Mouse (Mus musculus) hindbrain, embryonic 11.5 days (tissue): Measurements from ENCODE around the gene Gm44503. TPM values are rescaled to one million over a fixed set of nuclear protein-coding genes. Genes with fewer than 3 reads are reported as not detected.

Experiments
- ATAC-seq: fragments of 200-750 bp; cut with Nextera tagmentation; 2 replicates; pipeline ENCODE4 v1.8.0; 2017; ENCODE audit warnings: mild to moderate bottlenecking, moderate TSS enrichment, moderate library complexity; ENCODE audit not compliant: low FRiP score
- DNase-seq: peaks from one replicate; pipeline ENCODE4 v3.0.0-alpha.2; 2015; ENCODE audit warnings: low spot score
- H3K27ac ChIP-seq: fragments of 300-500 bp; sonication (generic); 2 replicates; pipeline ENCODE4 v1.5.1; 2014; ENCODE audit warnings: mild to moderate bottlenecking, low read depth, low read length
- H3K27me3 ChIP-seq: fragments of 300-500 bp; sonication (generic); 2 replicates; pipeline ENCODE4 v1.6.1; 2014; ENCODE audit warnings: mild to moderate bottlenecking, low read length, moderate library complexity, mixed read lengths; ENCODE audit not compliant: control insufficient read depth, insufficient read depth
- H3K36me3 ChIP-seq: fragments of 300-500 bp; sonication (generic); 2 replicates; pipeline ENCODE4 v1.6.1; 2014; ENCODE audit warnings: mild to moderate bottlenecking, low read length, moderate library complexity, mixed read lengths; ENCODE audit not compliant: control insufficient read depth, insufficient read depth
- H3K4me1 ChIP-seq: fragments of 300-500 bp; sonication (generic); replicated peaks from 2 replicates; pipeline ENCODE4 v1.6.1; 2014; ENCODE audit warnings: low read length, mixed read lengths; ENCODE audit not compliant: control insufficient read depth, insufficient read depth
- H3K4me2 ChIP-seq: fragments of 300-500 bp; sonication (generic); replicated peaks from 2 replicates; pipeline ENCODE4 v1.6.1; 2014; ENCODE audit warnings: mild to moderate bottlenecking, low read depth, low read length
- H3K4me3 ChIP-seq: fragments of 300-500 bp; sonication (generic); 2 replicates; pipeline ENCODE4 v1.5.1; 2014; ENCODE audit warnings: low read depth, low read length
- H3K9ac ChIP-seq: fragments of 300-500 bp; sonication (generic); 2 replicates; pipeline ENCODE4 v1.6.1; 2014; ENCODE audit warnings: low read depth, low read length
- H3K9me3 ChIP-seq: fragments of 300-500 bp; sonication (generic); 2 replicates; pipeline ENCODE4 v1.6.1; 2016; ENCODE audit warnings: low read length; ENCODE audit not compliant: control insufficient read depth
- WGBS: fragments of 180-500 bp; shearing (Covaris S2); extraction: QIAGEN DNeasy Blood & Tissue Kit; methylation state at CpG from one replicate; pipeline ENCODE4 v1.1.7; 2014; 5-methylcytosine and 5-hydroxymethylcytosine counted together
- polyA plus RNA-seq: library from polyadenylated mRNA; unstranded; fragments of >200 nt; fragmentation: Nextera tagmentation; extraction: Ambion mirVana; gene quantifications from 2 replicates; pipeline ENCODE4 v1.2.1, GENCODE M21; 2014

Gene Gm44503
- polyA plus RNA-seq, 1 experiment from 2014 or later: 0.37 TPM

DNA sequence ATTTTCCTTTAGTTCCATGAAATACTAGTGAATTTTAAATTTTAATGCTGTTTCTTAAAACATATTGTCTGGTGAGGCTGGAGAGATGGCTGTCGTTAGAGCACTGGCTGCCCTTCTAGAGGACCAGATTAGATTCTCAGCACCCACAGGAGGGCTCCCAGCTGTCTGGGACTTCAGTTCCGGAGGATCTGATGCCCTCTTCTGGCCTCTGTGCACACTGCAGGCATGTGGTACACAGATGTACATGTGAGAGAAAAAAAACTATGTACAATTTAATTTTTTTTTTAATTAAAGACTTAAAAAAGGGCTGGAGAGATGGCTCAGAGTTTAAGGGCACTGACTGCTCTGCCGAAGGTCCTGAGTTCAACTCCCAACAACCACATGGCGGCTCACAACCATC lies 23.3 kb upstream of the Gm44503 start:
- H3K9ac ChIP-seq: no peak overlapping the region
- H3K27ac ChIP-seq: no peak overlapping the region
- no peak for ATAC-seq
- 89% methylated on average over 4 of the region's 4 CpGs for WGBS
- H3K4me3 ChIP-seq: no peak overlapping the region
- H3K4me1 ChIP-seq: no peaks in the 10 kb centered on the region
- H3K36me3 ChIP-seq: 0 out of 2 replicates have a peak, but pooled peaks cover 3% of the 10 kb centered on the region
- H3K4me2 ChIP-seq: no peak overlapping the region
- H3K27me3 ChIP-seq: no peaks in the 10 kb centered on the region
- no peaks in the 10 kb centered on the region for H3K9me3 ChIP-seq
- DNase-seq: no peak

DNA sequence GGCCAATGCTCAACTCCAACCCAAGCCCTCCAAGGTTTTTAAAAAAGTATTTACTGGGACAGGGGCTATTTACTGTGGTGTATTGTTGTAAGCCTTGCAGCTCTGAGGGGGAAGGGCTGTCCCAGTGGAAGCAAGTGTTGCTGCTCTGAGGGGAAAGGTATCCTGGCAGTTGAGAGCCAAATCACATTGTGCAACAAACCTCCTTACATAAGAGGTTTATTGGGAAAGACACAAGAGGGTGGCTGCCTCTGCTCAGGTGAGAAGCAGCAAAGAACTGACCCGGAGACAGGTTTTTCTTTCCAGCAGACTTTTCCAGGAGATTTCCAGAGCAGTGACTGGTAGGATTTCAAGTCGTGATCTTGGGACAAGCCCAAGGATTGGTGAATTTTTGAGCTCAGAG lies 22.4 kb upstream of the Gm44503 start:
- H3K27me3 ChIP-seq: no peaks in the 10 kb centered on the region
- DNase-seq (no peak), ATAC-seq (no peak)
- H3K4me2 ChIP-seq: no peak overlapping the region
- no peak overlapping the region for H3K27ac ChIP-seq
- no peak overlapping the region for H3K9ac ChIP-seq
- H3K9me3 ChIP-seq: no peaks in the 10 kb centered on the region
- no peaks in the 10 kb centered on the region for H3K4me1 ChIP-seq
- 0 out of 2 replicates have a peak, but pooled peaks cover 3% of the 10 kb centered on the region for H3K36me3 ChIP-seq
- 74% methylated on average over 2 of the region's 2 CpGs for WGBS
- no peak overlapping the region for H3K4me3 ChIP-seq

DNA sequence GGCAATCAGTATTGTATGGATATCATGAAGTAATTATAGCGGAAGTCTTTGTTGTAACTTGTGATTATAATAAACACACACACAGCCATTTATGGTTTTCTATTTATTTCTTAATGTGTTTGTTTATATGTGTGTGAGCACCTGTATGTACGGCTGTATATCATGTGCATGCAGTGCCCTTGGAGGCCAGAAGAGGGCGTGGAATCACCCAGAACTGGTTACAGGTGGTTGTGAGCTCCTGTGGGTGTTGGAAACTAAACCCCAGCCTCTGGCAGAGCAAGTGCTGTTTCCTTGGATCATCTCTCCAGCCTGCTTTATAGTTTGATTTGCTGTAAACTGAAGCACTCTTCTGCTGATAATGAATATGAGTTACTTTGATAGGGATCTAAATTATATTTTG lies 15.2 kb upstream of the Gm44503 start:
- DNase-seq (no peak), ATAC-seq (no peak)
- Histone ChIP-seq H3K9me3 (no peaks in the 10 kb centered on the region), H3K4me3 (no peak overlapping the region), H3K9ac (no peak overlapping the region), H3K36me3 (peaks cover 7% of the 10 kb centered on the region; the same call in 1 of the 2 replicates), H3K27ac (no peak overlapping the region), H3K27me3 (no peaks in the 10 kb centered on the region), H3K4me2 (no peak overlapping the region), H3K4me1 (no peaks in the 10 kb centered on the region)
- 57% methylated on average over 3 of the region's 3 CpGs for WGBS

DNA sequence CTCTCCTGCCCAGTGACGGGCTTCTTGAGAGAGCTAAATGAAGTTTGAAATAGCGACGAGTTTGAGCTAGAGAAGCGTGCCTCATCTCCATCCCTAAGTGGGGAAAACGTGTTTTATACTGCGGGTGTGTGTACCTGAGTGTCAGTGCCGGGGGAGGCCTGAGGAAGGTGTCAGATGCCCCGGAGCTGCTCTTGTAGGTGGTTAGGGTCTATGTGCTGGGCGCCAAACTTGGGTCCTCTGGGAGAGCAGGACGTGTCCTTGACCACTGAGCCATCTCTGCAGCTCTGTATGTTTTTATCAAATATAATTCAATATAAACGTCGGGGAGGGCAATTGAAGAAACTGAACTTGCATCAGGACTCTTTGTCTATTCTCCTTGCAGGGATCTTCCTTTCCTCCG lies 14.4 kb upstream of the Gm44503 start:
- Histone ChIP-seq H3K4me1 (no peaks in the 10 kb centered on the region), H3K36me3 (peaks cover 7% of the 10 kb centered on the region; the same call in 1 of the 2 replicates), H3K9ac (no peak overlapping the region), H3K4me2 (no peak overlapping the region), H3K27me3 (no peaks in the 10 kb centered on the region), H3K9me3 (no peaks in the 10 kb centered on the region), H3K4me3 (no peak overlapping the region), H3K27ac (no peak overlapping the region)
- ATAC-seq (no peak), DNase-seq (no peak)
- WGBS: 88% methylated on average over 13 of the region's 13 CpGs

DNA sequence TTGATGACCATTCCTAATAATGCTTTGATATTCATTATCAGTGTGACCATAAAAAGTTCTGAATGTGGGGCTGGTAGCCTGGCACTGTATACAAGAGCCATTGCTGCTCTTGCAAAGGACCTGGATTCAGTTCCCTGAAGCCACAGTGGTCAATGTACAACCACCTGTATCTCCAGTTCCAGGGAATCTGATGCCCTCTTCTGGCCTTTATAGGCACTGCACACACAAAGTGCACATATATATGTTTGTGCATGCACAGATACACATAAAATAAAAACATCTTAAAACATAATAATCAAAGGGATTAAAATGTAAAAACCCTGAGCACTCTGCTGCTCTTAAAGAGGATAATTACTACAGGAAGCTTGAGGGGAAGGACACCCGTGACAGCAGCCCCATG lies 11.6 kb upstream of the Gm44503 start:
- H3K4me3 ChIP-seq: no peak overlapping the region
- H3K4me2 ChIP-seq: no peak overlapping the region
- no peak overlapping the region for H3K27ac ChIP-seq
- ATAC-seq: no peak
- H3K9me3 ChIP-seq: no peaks in the 10 kb centered on the region
- 97% methylated on average over 1 of the region's 1 CpGs for WGBS
- no peaks in the 10 kb centered on the region for H3K27me3 ChIP-seq
- no peak overlapping the region for H3K9ac ChIP-seq
- no peaks in the 10 kb centered on the region for H3K4me1 ChIP-seq
- peaks cover 7% of the 10 kb centered on the region; the same call in 1 of the 2 replicates for H3K36me3 ChIP-seq
- no peak for DNase-seq

DNA sequence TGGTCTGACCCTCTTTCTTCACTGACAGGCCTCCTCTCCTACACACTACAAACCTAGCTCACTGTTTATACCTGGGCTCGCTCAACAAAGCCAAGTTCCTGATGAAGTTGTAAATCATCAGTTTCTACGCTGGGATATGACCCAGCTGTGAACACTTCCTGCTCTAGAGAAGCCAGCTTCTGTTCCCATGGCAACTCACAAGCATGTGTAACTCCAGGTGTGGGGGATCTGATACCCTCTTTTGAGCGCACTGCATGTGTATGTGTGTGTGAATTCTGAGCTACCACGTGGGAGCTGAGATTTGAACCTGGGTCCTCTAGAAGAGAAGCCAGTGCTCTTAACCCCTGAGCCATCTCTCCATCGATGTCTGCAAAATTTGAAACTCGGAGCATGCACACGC lies 9.1 kb upstream of the Gm44503 start:
- H3K4me3 ChIP-seq: no peak overlapping the region
- no peak overlapping the region for H3K9ac ChIP-seq
- H3K9me3 ChIP-seq: no peaks in the 10 kb centered on the region
- H3K27ac ChIP-seq: no peak overlapping the region
- H3K36me3 ChIP-seq: peaks cover 7% of the 10 kb centered on the region; the same call in 1 of the 2 replicates
- H3K4me1 ChIP-seq: no peaks in the 10 kb centered on the region
- no peak for ATAC-seq
- no peaks in the 10 kb centered on the region for H3K27me3 ChIP-seq
- H3K4me2 ChIP-seq: no peak overlapping the region
- no peak for DNase-seq
- WGBS: 78% methylated on average over 7 of the region's 7 CpGs

DNA sequence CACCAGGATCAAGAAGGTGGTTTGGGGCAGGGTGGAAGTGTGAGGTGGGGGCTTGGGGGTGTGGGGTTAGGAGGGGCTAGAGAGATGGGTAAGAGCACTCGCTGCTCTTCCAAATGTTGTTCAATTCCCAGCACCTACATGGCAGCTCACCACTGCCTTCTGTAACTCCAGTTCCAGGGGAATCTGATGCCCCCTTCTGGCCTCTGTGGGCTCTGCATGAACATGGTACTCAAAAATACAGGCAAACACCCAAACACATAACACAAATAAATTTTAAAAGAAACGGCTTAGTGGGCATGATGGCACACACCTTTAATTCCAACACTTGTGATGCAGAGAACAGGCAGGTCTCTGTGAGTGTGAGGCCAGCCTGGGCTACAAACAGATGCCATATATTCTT lies 3.9 kb upstream of the Gm44503 start:
- Histone ChIP-seq H3K9me3 (no peaks in the 10 kb centered on the region), H3K4me2 (no peak overlapping the region), H3K27ac (no peak overlapping the region), H3K36me3 (no peaks in the 10 kb centered on the region), H3K4me3 (no peak overlapping the region), H3K4me1 (no peaks in the 10 kb centered on the region), H3K27me3 (no peaks in the 10 kb centered on the region), H3K9ac (no peak overlapping the region)
- WGBS: 60% methylated on average over 2 of the region's 2 CpGs
- peak; percentile 65 for DNase-seq
- no peak for ATAC-seq

DNA sequence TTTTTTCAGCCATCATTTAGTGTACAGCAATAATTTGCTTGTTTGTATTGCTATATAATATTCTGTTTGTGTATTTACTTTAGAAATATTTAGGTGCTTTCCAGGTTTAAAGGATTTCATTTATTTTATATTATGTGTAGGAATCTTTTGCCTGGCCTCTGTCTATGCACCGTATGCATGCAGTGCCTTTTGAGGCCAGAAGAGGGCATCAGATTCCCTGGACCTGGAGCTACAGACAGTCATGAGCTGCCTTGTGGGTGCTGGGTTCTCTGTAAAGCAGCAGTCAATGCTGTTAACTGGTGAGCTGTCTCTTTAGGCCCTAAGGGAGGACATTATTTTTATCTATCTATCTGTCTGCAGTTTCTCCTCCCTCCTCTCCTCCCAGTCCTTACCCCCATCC lies 3.1 kb upstream of the Gm44503 start:
- 21% methylated on average over 1 of the region's 1 CpGs for whole genome bisulfite sequencing
- no peak for ATAC-seq

DNA sequence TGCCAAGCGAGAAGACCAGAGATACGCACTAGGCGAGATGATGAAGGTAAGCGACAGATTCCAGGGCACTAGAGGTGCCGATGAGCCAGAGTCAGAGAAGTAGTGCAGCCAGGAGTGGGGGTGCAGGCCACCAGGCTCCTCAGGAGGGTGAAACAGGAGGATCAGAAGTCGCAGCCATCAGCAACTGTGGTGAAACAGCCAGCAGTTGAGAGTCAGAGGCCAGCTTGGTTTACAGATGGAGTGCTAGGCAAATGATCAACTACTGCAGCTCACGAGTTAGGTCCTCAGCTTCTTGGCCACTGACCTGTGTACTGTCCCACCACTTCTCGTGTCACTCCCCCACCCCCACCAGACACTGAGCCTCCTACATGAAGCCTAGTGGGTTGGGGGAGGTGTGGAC lies 2.7 kb downstream of the Gm44503 start:
- H3K4me1 ChIP-seq: no peaks in the 10 kb centered on the region
- no peak overlapping the region for H3K27ac ChIP-seq
- H3K9ac ChIP-seq: no peak overlapping the region
- no peaks in the 10 kb centered on the region for H3K27me3 ChIP-seq
- no peaks in the 10 kb centered on the region for H3K9me3 ChIP-seq
- WGBS: 74% methylated on average over 8 of the region's 8 CpGs
- no peak for DNase-seq
- no peaks in the 10 kb centered on the region for H3K36me3 ChIP-seq
- no peak for ATAC-seq
- H3K4me2 ChIP-seq: no peak overlapping the region
- H3K4me3 ChIP-seq: no peak overlapping the region

More for the DNA sequence above, 3.1 kb upstream of the Gm44503 start:
- Histone ChIP-seq H3K9me3 (no peaks in the 10 kb centered on the region), H3K27ac (no peak overlapping the region), H3K4me3 (no peak overlapping the region), H3K4me1 (no peaks in the 10 kb centered on the region), H3K9ac (no peak overlapping the region), H3K4me2 (no peak overlapping the region), H3K27me3 (no peaks in the 10 kb centered on the region), H3K36me3 (no peaks in the 10 kb centered on the region)
- peak; percentile 68 for DNase-seq
